Mouse (Mus musculus): ENCODE data around the gene Tmem94.
A peak's percentile ranks its signal among the peaks of the same experiment; 100 is the strongest.

Gene Tmem94

GRCm38 (mm10) chr11:115808696-115809310 lies 43.6 kb downstream of the Tmem94 start:
- DNase-seq (ENCODE audit: low spot score in 2 of 2) = no peak

DNA sequence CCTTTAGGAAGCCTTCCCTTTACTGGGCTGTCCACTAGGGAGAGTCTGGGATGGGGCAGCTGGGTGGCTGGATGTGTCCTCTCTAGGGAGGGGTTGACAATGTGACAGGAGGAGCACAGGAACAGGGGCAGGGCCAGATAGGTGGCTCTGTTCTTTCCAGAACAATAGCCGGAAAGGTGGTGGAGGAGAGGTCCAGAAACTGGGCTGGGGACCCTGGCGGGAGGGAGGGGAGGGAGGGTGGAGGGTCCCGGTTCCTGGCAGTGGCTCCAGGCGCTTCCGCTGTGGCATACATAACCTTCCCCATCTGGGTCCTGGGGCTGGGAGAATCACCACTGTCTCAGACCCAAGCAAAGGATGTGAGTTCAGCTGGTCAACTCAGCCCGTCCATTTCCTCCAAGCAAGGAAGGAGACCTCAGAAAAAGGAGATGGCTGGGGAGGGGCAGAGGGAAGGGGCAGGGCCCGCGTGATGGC lies 44.1 kb downstream of the Tmem94 start:
- no peak for DNase-seq (ENCODE audit: low spot score in 2 of 2)

DNA sequence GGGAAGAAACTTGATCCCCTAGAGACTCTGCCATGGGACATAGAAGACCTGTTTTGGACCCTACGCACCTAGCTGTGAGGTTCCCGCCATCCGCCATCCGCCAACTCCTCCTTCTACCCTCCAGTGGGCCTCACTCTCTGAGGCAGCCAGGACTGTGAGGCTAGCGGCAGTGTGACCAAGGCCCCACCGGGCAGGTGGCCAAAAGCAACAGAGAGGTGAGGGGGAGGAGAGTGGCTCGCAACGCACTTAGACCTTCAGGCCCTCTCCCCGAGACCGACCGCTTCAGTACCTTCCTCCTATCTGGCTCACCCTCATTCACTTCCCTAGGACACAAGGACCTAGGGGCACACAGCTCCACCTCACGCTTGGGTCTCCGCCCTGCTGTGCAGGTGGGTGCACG lies 45.1 kb downstream of the Tmem94 start:
- no peak for DNase-seq (ENCODE audit: low spot score in 2 of 2)

DNA sequence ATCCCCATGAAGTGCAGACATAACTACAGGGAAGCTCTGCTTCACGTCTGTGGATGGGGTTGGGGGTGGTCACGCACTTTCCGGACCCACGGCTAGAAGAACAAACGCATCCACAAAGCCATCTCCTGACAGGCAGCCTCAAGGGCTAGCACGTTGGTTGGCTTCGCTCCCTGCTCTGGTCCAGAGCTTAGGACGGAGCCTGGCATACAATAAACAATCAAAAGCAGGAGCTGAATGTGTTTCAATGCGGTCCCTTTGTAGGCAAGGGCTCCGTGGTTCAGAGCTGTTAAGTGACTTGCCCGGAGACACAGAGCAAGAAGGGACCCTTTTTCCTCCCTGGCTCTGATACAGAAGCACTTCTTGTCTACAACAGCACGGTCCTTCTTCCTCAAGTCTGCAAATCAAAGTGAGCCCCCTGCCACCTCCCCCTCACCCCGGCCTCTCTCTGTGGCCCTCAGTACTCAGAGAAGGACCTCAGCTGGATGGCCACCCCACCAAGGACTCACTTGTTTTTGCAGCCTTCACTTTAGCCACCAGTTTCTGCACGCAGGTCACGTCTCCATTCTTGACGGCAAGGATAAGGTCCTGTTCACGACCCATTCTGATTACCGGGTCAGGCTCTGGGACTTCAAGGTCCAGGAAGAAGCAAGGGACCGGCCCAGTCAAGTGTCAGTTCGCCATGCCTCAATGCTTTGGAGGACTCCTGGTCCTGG lies 46.3 kb downstream of the Tmem94 start:
- no peak for DNase-seq (ENCODE audit: low spot score in 2 of 2)

- no peak for DNase-seq (ENCODE audit: low spot score in 2 of 2)
Measured at GRCm38 (mm10) chr11:115812095-115812494, 46.9 kb downstream of the Tmem94 start.

DNA sequence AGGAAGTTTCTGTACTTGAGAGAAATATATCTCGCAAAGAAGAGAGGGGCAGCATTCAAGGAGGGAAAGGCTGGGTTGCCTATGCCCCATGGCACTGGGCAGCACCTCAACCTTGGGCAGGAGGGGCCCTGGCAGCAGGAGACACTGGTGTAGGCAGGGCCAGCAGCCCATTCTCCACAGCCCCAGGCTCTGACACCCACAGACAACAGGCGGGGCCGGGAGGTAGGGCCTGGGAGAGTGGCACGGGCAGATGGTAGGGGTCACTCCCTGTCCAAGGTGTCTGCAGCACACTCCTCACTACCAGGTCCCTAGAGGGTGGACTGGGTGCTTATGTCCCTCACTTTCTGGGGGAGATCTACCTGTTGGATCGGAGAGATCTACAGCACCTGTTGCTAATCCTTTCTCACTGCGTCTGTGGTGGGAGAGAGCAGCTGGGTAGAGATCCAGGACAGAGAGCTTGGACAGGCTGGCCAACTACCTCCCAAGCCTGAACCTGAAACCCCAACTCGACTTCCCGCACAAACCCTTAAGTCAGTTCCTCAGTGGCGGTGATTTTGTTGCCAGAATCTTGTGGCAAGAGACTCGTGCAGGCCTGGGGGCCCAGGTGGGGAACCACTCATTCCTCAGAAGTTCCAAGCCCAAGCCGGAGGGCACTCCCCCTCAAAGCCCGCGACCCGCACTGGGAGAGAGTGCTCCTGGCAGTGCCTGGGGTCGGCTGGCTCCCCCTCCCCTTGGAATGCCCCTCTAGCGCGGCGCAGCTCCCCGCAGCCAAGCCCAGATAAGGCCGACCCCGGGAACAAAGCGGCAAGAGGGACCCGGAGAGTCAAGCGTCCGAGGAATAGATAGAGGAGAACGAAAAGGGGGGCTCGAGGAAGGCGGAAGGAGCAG lies 47.5 kb downstream of the Tmem94 start:
- DNase-seq (ENCODE audit: low spot score in 2 of 2) = no peak

DNA sequence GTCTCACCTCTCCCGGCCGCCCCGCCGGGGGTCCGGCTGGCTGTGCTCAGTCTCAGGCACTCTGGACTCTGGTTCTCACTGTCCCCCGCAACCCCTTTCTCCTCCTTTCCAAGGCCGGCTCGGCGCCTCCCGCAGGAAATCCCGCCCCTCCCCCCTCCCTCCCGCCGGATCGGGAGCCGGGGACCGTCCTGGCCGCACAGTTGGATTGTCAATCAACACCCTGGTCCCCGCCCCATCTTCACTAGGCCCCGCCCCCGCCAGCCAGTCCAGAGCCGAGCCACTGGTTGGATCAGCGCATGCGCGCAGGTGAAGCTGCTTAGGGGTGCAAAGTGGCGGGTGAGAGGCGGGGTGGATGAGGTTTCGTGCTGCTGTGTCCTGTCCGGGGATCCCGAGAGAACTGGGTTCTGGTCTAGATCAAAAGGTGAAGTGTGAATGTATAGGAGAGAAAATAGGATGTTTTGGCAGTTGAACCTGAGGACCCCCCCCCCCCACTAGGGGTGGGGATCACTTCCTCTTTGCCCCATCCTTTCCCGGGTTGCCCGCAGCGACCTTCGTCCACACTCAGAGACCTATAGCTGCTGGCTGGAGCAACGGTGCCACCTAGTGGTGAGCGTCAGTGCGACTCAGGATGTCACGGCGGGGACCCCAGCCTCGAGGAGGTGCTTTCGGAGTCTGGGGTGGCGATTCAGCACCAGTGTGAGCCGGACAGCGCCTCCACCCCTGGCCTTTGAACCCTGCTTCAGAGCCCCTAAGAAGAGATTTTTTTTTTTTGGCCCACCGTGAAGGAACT lies 48.5 kb downstream of the Tmem94 start, which contains the start of gene Caskin2:
TSS of gene Caskin2 (minus strand) at position 133 of the 790 bp plus-strand sequence.
- peak; percentile 71 to 89 for DNase-seq (ENCODE audit: low spot score in 2 of 2)

- peak in 1 of 2 experiments; percentile 75 for DNase-seq (ENCODE audit: low spot score in 2 of 2)
Measured at GRCm38 (mm10) chr11:115814605-115815450, 49.6 kb downstream of the Tmem94 start, which contains the start of gene Tsen54. Gene Tsen54 (plus strand): TSS chr11:115814724.

DNA sequence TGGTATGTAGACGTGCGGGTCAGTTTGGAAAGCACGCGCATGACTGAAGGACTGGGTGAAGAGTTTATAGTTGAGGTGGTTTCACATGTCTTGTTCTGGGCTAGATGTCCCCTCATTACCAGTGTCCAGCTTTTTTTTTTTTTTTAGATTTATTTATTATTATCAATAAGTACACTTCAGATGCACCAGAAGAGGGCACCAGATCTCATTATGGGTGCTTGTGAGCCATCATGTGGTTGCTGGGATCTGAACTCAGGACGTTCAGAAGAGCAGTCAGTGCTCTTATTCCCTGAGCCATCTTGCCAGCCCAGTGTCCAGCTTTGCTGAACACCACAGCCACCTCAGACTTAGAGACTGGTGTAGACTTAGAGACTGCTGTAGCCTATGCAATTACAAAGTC lies 52.1 kb downstream of the Tmem94 start:
- no peak for DNase-seq (ENCODE audit: low spot score in 2 of 2)

- DNase-seq (ENCODE audit: low spot score in 2 of 2) = no peak
Measured at GRCm38 (mm10) chr11:115819915-115820623, 54.8 kb downstream of the Tmem94 start.

- DNase-seq (ENCODE audit: low spot score in 2 of 2) = no peak
Measured at GRCm38 (mm10) chr11:115821001-115821400, 55.8 kb downstream of the Tmem94 start.

DNA sequence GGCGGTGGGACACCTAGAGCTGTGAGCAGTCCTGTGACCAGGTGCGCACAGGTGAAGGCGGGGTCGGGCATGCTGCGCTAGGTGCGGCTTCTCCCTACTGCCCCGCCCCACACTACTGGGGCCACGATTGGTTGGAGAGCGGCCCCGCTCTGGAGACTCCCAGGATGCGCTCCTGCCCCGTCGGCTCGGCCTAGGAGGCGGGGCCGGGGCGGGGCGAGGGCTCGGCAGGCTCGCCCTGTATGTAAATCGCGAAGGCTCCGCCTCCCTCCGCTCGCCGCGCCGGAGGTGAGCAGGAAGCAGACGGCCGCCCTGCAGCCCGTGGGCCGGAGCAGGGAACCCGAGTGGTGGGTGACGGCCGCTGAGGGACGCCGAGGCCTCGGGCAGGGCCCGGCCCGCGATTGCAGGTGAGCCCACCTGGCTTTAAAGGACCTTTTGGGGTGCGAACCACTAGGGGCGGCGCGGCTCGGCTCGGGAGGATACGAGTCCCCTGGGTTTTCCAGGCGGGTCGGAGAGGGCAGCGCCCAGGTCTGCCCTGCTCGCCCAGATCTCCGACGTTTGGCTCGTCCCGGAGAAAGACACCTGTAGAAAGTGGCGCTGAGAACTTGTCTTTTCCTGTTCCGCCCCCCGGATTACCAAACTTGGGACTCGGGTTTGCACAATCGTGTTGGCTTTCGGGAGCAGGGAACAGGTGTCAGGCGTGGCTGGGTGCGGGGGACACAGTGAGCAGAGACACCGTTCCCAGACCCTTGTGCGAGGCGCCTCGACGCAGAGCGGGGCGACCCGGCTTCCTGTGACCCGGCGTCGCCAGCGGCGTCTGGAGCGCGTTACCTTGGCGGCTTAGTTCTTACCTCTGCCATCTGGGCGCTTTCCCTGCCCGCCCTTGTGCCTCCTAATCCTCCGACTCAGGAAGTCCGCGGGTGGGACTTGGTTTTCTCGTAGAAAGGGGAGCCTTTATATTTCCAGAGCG lies 58.8 kb downstream of the Tmem94 start, which contains the start of gene Llgl2:
TSS of gene Llgl2 (plus strand) at position 276 of the 967 bp plus-strand sequence.
- DNase-seq (ENCODE audit: low spot score in 2 of 2) = peak in 1 of 2 experiments; percentile 61

- no peak for DNase-seq (ENCODE audit: low spot score in 2 of 2)
Measured at GRCm38 (mm10) chr11:115824813-115825212, 59.6 kb downstream of the Tmem94 start.

GRCm38 (mm10) chr11:115826487-115826886 lies 61.3 kb downstream of the Tmem94 start:
- DNase-seq (ENCODE audit: low spot score in 2 of 2) = no peak

- no peak for DNase-seq (ENCODE audit: low spot score in 2 of 2)
Measured at GRCm38 (mm10) chr11:115827624-115828023, 62.4 kb downstream of the Tmem94 start.

- no peak for DNase-seq (ENCODE audit: low spot score in 2 of 2)
Measured at GRCm38 (mm10) chr11:115829036-115829435, 63.8 kb downstream of the Tmem94 start.

- DNase-seq (ENCODE audit: low spot score in 2 of 2) = no peak
Measured at GRCm38 (mm10) chr11:115830550-115831325, 65.5 kb downstream of the Tmem94 start.

GRCm38 (mm10) chr11:115831518-115831917 lies 66.3 kb downstream of the Tmem94 start:
- DNase-seq (ENCODE audit: low spot score in 2 of 2) = no peak
